Mouse (Mus musculus): ENCODE data around the gene Rgs1.

GRCm38 (mm10) chr1:144258779-144259178, 9.7 kb upstream of the Rgs1 start:
- no peak for TF ChIP-seq CTCF (IDR thresholded peaks at IDR 0.05; ENCODE audit: low read depth, low read length)
- TF ChIP-seq POLR2A (IDR thresholded peaks at IDR 0.05; ENCODE audit: borderline replicate concordance, low read depth, low read length) = no peak
